Mouse (Mus musculus) liver, adult 2 months (tissue): Measurements from ENCODE around the gene B230307C23Rik.

Source experiments
- CTCF ChIP-seq: fragments of 200-500 bp; IDR thresholded peaks from 2 replicates; pipeline ENCODE4 v1.5.1; 2011; ENCODE audit warnings: low read depth, low read length, control low read depth
- POLR2A ChIP-seq: fragments of 200-500 bp; IDR thresholded peaks from 2 replicates; pipeline ENCODE4 v1.6.1; 2011; ENCODE audit warnings: low read length, control low read depth; ENCODE audit not compliant: insufficient read depth; ENCODE audit errors: extremely low read depth

DNA sequence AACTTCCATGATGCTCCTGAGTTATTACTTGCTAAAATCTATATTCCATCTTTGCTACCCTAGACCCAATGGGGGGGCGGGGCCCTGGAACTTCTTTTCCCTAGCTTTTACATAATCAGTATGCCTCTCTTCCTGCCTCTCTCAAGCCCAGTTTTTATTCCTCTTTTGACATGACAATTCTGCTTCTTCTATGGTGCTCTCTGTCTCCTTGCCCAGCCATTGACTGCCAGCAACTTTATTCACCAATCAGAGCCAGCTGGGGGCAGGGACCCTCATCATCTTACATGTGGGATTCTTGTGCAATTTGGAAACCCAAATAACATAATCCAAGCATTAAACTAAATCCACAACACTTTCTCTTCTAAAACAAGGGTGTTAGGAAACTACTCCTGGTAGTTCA is 15.8 kb upstream of the B230307C23Rik start:
- TF ChIP-seq POLR2A = no peak
- no peak for TF ChIP-seq CTCF
